Mouse (Mus musculus) neural tube, embryonic 12.5 days (tissue): Measurements from ENCODE around the gene 2010300C02Rik. TPM values are rescaled to one million over a fixed set of nuclear protein-coding genes. Genes with fewer than 3 reads are reported as not detected.

Source experiments
- ATAC-seq: fragments of 200-750 bp; cut with Nextera tagmentation; 2 replicates; pipeline ENCODE4 v1.8.0; 2017; ENCODE audit warnings: low read depth, mild to moderate bottlenecking, moderate TSS enrichment, moderate library complexity; ENCODE audit not compliant: low FRiP score
- H3K27ac ChIP-seq: fragments of 300-500 bp; sonication (generic); 2 replicates; pipeline ENCODE4 v1.5.1; 2016
- H3K27me3 ChIP-seq: fragments of 300-500 bp; sonication (generic); replicated peaks from 2 replicates; pipeline ENCODE4 v1.6.1; 2016; ENCODE audit warnings: mild to moderate bottlenecking
- H3K36me3 ChIP-seq: fragments of 300-500 bp; sonication (generic); 2 replicates; pipeline ENCODE4 v1.6.1; 2016; ENCODE audit warnings: mild to moderate bottlenecking
- H3K4me1 ChIP-seq: fragments of 300-500 bp; sonication (generic); 2 replicates; pipeline ENCODE4 v1.6.1; 2016
- H3K4me2 ChIP-seq: fragments of 300-500 bp; sonication (generic); replicated peaks from 2 replicates; pipeline ENCODE4 v1.6.1; 2016; ENCODE audit warnings: mild to moderate bottlenecking
- H3K4me3 ChIP-seq: fragments of 300-500 bp; sonication (generic); 2 replicates; pipeline ENCODE4 v1.5.1; 2016
- H3K9ac ChIP-seq: fragments of 300-500 bp; sonication (generic); 2 replicates; pipeline ENCODE4 v1.6.1; 2016; ENCODE audit warnings: mild to moderate bottlenecking
- H3K9me3 ChIP-seq: fragments of 300-500 bp; sonication (generic); 2 replicates; pipeline ENCODE4 v1.6.1; 2016; ENCODE audit warnings: mild to moderate bottlenecking
- WGBS: fragments of 180-500 bp; shearing (Covaris S2); methylation state at CpG from one replicate; pipeline ENCODE4 v1.1.7; 2016; 5-methylcytosine and 5-hydroxymethylcytosine counted together
- polyA plus RNA-seq: library from polyadenylated mRNA; unstranded; fragments of >200 nt; fragmentation: Nextera tagmentation; extraction: Ambion mirVana; gene quantifications from 2 replicates; pipeline ENCODE4 v1.2.1, GENCODE M21; 2016

Gene 2010300C02Rik
- polyA plus RNA-seq, 1 experiment from 2014 or later, result 1.3 TPM

DNA sequence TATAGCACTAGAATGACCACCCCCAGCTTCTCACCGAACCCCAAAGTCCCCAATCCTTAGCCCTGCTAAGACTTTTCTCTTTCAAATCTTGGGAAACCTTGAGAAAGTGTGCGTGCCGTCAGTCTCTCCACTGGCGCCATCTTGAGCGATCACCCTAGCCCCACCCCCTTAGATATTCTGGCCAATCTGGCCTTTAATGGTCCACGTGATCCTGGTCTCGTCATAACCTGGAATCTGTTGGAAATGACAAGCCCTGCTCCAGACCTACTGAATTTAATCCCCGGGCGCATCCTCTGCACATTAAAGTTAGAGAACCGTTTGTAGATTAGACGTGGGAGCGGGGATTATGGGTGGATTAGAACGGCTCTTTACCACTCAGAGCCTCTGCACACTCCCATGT is 140.2 kb downstream of the 2010300C02Rik start:
- no peak overlapping the region for H3K4me3 ChIP-seq
- H3K36me3 ChIP-seq, result no peaks in the 10 kb centered on the region
- no peak overlapping the region for H3K27ac ChIP-seq
- H3K4me1 ChIP-seq, result no peaks in the 10 kb centered on the region
- WGBS, result 94% methylated on average over 13 of the region's 13 CpGs
- H3K27me3 ChIP-seq, result no peaks in the 10 kb centered on the region
- H3K9me3 ChIP-seq, result no peaks in the 10 kb centered on the region
- no peak overlapping the region for H3K9ac ChIP-seq
- no peak overlapping the region for H3K4me2 ChIP-seq
- no peak for ATAC-seq

DNA sequence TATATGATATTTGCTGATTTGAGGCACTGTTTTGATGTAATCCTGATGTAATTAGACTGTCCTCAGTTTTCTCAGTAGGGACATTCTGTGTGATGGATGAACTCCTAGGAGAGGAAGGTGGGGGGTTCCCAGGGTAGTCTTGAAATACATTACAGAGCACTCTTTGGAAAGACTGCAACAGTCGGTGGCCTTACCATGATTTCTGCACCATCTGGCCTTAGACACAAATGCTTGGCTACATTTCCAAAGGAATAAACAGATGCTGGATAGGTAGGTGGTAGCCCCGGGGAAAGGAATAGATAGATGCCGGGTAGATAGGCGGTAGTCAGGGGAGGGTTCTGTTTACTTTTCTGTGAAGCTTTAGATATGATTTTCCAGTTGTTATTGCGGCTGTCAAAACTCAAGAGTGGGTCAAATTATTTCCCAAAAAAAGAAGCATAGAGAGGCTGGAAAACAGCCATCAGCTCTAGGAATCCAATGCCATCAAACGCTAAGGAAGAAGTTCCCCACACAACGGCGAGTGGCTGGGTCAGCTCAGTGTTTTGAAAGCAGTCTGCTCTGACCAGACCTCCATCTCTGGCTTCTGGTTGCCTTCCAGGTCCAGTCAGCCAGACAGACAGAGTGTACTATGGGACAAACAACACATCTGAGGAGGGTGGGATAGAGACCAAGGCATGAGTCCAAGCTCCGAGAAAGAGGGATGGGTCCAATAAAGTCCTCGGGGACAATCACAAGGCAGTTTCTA is 147.2 kb downstream of the 2010300C02Rik start:
- Histone ChIP-seq H3K4me3 (no peak overlapping the region), H3K27me3 (no peaks in the 10 kb centered on the region), H3K9me3 (no peaks in the 10 kb centered on the region), H3K4me1 (no peaks in the 10 kb centered on the region), H3K36me3 (no peaks in the 10 kb centered on the region), H3K9ac (no peak overlapping the region), H3K27ac (no peak overlapping the region), H3K4me2 (no peak overlapping the region)
- no peak for ATAC-seq
- 86% methylated on average over 10 of the region's 10 CpGs for WGBS

DNA sequence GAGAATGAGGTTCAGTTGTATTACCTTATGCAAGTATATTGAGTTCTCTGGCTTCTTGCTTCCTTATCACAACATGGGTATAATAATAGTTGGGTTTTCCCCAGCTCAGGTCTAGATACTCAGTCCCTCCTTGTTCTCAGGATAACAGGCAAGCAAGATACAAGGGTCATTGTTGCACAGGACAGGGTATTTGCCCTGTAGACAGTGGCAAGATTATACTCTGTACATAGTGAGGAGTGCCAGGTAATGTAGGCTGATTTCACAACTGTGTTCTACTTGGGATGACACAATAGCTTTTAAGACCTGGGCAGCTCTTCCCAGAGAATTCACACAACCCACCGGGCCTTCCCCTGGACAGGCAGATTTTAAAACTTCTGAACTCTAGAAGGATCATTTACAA is 151.5 kb downstream of the 2010300C02Rik start:
- ATAC-seq, result no peak
- H3K4me1 ChIP-seq, result peaks cover 3% of the 10 kb centered on the region; the same call in 1 of the 2 replicates
- no peak overlapping the region for H3K9ac ChIP-seq
- 95% methylated on average over 1 of the region's 1 CpGs for WGBS
- H3K27me3 ChIP-seq, result no peaks in the 10 kb centered on the region
- no peaks in the 10 kb centered on the region for H3K36me3 ChIP-seq
- H3K4me2 ChIP-seq, result no peak overlapping the region
- H3K27ac ChIP-seq, result no peak overlapping the region
- H3K9me3 ChIP-seq, result no peaks in the 10 kb centered on the region
- H3K4me3 ChIP-seq, result no peak overlapping the region

DNA sequence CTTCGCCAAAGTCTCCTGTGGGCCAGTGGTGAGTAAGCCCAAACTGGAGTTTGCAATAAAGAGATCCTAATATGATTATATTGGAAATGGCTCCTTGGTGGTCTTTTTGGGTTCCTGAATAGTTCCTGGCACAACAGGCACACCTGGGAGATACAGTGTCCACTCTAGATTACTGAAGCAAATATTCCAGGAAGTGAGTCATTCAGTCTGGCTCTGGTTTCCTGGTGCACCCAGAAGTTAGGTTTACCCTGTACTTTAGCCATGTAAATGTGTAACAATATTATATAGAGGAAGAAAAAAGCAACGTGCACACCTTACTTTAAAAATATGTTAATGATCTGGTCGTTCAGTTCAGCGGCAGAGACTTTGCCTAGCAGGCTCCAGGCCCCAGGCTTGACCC is 153.1 kb downstream of the 2010300C02Rik start:
- Histone ChIP-seq H3K36me3 (no peaks in the 10 kb centered on the region), H3K4me1 (peaks cover 3% of the 10 kb centered on the region; the same call in 1 of the 2 replicates), H3K27me3 (no peaks in the 10 kb centered on the region), H3K27ac (no peak overlapping the region), H3K4me3 (no peak overlapping the region), H3K9ac (no peak overlapping the region), H3K9me3 (no peaks in the 10 kb centered on the region), H3K4me2 (no peak overlapping the region)
- 88% methylated on average over 4 of the region's 4 CpGs for WGBS
- no peak for ATAC-seq

DNA sequence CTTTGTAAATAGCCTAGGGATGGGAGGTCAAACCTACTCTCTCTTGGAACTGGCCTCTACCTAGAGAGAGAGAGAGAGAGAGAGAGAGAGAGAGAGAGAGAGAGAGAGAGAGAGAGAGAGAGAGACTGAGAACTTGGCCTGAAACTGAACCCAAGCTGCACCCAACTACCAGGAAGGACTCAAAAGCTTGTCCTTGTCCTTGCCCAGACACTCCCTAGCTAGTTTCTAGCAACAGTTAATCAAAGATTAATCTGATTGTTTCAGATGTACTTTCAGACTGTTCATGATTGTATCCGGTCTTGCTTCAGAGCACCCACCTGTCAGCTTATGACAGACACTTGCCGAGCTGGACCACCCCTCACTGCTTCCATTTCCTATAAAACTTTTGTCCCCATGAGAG is 153.5 kb downstream of the 2010300C02Rik start:
- no peaks in the 10 kb centered on the region for H3K9me3 ChIP-seq
- no peak for ATAC-seq
- WGBS, result 87% methylated on average over 2 of the region's 2 CpGs

DNA sequence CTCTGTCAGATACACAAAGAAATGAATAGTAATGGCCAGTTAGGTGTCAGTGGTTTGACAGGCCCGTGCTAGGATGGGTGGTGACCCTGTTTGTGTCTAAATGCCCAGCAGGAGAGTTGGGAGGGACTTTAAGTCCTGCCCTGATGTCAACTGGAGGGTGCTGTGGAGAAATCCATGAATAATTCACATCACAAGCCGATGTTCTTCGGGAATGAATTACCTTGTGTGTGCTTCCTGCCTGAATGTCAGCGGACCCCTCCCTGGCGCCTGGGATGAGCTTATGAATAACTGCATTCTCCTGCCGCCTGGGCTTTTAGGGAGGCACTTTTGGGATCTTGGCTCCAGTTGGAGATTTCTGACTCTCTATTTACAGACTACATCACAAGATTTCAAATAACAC is 154.5 kb downstream of the 2010300C02Rik start:
- Histone ChIP-seq H3K9ac (no peak overlapping the region), H3K4me3 (no peak overlapping the region), H3K4me2 (no peak overlapping the region), H3K27ac (no peak overlapping the region), H3K9me3 (no peaks in the 10 kb centered on the region), H3K36me3 (no peaks in the 10 kb centered on the region), H3K4me1 (peaks cover 3% of the 10 kb centered on the region; the same call in 1 of the 2 replicates), H3K27me3 (no peaks in the 10 kb centered on the region)
- 45% methylated on average over 6 of the region's 6 CpGs for WGBS
- ATAC-seq, result no peak

More for the DNA sequence above, 153.5 kb downstream of the 2010300C02Rik start:
- Histone ChIP-seq H3K4me3 (no peak overlapping the region), H3K9ac (no peak overlapping the region), H3K4me2 (no peak overlapping the region), H3K27ac (no peak overlapping the region), H3K36me3 (no peaks in the 10 kb centered on the region), H3K4me1 (peaks cover 3% of the 10 kb centered on the region; the same call in 1 of the 2 replicates), H3K27me3 (no peaks in the 10 kb centered on the region)

DNA sequence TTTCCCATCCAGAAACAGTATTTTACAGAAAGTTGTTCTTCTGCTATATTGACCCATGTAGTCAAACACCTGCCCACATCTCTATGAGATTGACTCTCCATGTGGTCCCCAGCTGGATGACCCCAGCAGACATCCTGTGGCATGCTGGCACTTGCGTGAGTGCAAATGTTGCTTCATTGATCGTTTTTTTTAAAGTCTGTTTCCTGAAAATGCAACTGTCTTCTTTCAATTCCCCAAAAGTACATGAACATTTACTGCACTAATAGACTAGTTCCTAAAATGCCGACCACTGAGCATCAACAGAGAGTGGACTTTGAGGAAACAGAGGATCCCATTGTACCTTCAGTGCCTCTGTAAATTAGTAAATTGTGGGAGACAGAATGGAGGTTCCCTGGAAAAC is 157.9 kb downstream of the 2010300C02Rik start:
- no peaks in the 10 kb centered on the region for H3K36me3 ChIP-seq
- H3K9me3 ChIP-seq, result no peaks in the 10 kb centered on the region
- no peak for ATAC-seq
- WGBS, result 89% methylated on average over 3 of the region's 3 CpGs
- peaks cover 3% of the 10 kb centered on the region; the same call in 1 of the 2 replicates for H3K4me1 ChIP-seq
- no peak overlapping the region for H3K27ac ChIP-seq
- H3K9ac ChIP-seq, result no peak overlapping the region
- H3K4me3 ChIP-seq, result no peak overlapping the region
- no peak overlapping the region for H3K4me2 ChIP-seq
- H3K27me3 ChIP-seq, result no peaks in the 10 kb centered on the region

Other genes starting within 250 kb of the 2010300C02Rik start
- 3.8 and 4.2 TPM in 2 replicates for gene Mgat4a, start 179.1 kb downstream of the 2010300C02Rik start, polyA plus RNA-seq
- gene Tsga10, start 146.3 kb upstream of the 2010300C02Rik start, polyA plus RNA-seq, result 18.1 and 19.3 TPM in 2 replicates
- gene Lipt1, start 151.7 kb upstream of the 2010300C02Rik start, polyA plus RNA-seq, result 7.1 and 7.9 TPM in 2 replicates
- 18.4 and 20.3 TPM in 2 replicates for gene Mitd1, start 170.3 kb upstream of the 2010300C02Rik start, polyA plus RNA-seq
- gene Mrpl30, start 170.4 kb upstream of the 2010300C02Rik start, polyA plus RNA-seq, result 217 and 221 TPM in 2 replicates
- not detected in 2 replicates for gene Lyg2, start 196.4 kb upstream of the 2010300C02Rik start, polyA plus RNA-seq
- gene Lyg1, start 237.7 kb upstream of the 2010300C02Rik start, polyA plus RNA-seq, result not detected in 2 replicates